Mouse (Mus musculus) cerebral cortex, adult 2 months (tissue): ENCODE results near the gene Resf1.

Experiments used
- WGBS: fragments of 180-500 bp; shearing (Covaris S2); methylation state at CpG from one replicate; pipeline ENCODE4 v1.1.7; 2018; 5-methylcytosine and 5-hydroxymethylcytosine counted together

Gene Resf1

DNA sequence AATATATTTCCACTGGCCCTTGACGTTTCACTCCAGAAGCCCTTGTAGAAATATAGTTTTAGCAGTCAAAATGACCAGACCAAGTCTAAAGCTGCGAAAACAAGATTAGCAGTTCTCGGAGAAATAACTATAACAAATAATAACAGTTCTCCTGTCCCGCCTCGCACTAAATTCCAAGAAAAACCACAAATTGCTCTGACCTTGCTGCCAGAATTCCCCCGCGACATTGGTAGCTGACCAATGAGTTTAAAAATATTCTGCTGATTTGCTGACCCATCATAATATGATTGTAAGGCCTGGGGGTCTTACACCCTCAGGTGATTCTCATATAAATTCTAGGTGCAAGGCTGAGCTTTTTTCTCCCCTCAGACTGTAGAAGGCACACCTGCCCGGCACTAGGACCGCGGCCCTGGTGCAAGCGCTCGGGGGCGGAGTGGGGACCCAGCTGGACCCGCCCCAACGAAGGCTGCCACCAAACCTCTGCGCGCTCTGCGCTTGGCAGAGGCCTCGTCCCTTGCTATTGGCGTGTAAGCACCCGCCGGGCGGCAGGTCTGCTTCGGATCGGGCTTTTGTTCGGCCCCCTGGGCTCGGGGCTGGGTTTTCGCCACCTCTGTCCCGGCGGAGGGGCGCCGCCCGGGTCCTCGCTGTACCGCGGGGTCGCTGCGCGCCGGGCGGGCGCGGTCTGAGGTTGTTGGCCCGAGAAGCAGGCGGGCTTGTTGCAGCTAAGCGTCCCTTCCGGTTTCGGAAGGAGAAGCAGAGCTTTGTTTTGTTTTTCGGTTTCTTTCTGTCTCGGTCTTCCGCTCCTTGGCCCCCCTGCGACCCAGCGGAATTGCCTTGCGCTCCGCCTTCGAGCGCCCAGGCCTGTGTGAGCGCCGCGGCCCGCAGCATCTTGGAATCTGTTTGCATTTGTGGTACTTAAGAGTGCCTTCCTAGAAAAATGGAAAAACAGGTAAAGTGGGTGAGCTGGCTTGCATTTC is at the start of gene Resf1:
Gene Resf1 (plus strand): TSS at position 459 of the 977 bp plus-strand sequence.
- 2% methylated on average over 61 of the region's 61 CpGs for WGBS

DNA sequence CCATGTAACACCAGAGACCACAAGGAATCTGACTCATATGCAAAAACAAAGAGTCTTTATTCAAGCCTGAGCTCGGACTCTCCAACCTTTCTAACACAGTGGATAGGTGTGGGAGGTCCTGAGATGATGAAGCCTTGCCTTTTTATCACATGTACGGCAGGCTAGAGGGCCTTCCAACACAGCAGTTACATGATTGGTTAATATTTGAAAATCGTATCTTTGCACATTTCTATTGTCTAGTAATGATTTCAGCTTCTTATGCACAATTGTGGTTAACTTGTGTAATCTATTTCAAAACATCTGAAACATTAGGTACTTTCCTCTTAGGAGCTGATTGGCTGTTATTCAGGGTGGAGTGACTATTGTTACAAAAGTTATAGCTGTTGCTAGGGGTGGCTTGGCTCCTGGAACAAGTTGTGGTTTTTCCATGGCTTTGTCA is 48.4 kb upstream of the Resf1 start:
- WGBS = 78% methylated on average over 3 of the region's 3 CpGs

DNA sequence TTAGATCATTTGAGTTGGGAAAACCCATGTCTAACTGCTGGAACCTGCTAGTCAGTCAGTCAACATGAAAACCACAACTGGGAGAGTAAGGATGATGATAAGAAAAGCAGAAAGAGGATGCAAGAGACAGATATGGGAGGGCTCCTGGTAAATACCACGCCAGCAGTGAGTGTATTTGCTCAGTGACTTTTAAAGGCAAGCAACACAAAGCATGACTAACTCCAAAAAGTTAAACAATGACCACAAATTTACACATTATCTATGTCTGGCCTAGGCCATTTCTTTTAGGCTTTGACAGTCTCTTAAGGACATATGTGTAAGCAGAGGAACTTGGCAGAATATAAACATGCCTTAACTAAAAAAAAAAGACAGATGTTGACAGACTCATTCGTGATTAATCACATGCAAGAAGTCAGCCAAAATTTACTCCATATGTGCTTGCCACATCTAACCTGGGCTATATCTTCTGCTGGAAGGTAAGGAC is 30.9 kb upstream of the Resf1 start:
- 83% methylated on average over 2 of the region's 2 CpGs for WGBS

DNA sequence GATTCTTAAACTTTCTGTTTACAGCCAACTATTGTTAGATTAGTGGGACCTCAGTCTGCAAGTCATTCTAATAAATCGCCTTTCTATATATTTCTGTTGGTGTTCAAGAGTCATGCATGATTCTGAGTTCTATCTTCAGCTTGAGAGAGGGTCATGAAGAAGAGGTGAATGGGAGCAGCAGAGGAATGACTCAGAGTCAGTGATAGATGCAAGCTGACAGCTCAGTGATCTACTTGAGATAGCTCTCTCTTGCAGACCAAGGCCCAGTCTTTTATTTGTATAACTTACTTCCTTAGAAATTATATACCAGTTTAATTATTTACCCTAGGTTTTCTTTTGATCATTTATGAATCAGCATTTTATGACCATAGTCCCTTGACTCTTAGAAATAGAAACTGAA is 30.3 kb upstream of the Resf1 start:
- WGBS = 92% methylated on average over 1 of the region's 1 CpGs

DNA sequence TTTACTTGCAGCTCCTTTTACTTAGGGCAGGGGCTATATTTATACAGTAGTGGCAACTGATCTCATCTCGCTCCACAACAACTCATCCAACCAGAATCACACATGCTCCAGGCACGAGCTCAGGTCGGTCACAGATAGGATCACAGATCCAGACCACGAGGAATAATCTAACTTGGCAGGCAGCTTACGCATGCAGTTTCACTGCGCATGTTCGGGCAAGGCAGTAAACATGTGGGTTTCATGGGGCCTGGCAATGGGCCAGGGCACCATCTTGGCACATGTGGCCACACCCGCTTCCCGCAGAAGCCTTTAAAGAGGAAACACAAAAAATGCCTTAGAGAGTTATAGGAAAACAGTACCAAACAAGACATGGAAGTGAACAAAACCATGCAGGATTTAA is 21.0 kb upstream of the Resf1 start:
- 85% methylated on average over 9 of the region's 9 CpGs for WGBS

DNA sequence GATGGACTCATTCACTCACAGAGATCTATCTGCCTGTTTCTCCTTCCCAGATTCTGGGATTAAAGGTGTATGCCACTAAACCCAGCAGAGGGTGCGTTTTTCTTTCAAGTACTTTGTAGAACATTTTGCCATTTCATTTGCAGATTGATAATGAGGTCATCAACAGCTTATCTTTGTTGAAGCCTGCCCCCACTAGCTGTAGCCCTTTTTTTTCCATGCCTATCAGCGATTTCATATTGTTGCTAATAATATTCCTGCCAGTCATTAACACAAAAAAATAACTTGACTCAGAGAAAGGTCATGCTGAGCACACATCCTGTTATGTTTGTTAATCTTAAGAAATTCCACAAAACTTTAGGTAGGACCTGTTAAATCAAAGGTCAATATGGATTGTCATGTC is 2.1 kb upstream of the Resf1 start:
- WGBS = 84% methylated on average over 2 of the region's 2 CpGs

DNA sequence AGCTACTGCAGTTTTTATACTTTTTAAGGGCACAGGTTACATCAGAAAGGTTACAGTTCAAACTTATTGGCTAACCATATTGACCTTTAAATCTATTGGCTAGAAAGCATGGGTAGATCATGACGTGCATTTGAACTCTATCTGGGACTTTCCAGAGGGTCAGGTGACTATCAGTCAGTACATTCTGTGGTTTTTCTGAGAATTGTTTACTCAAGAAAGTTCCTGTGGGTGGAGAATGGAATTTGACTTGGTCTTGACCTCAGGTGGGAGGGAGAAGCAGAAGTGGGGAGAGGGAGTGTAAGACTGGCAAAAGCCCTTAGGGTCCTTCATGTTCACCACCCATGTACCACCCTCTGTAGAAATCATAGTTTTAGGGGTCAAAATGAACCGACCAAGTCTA is 1.4 kb upstream of the Resf1 start:
- WGBS = 72% methylated on average over 2 of the region's 2 CpGs

DNA sequence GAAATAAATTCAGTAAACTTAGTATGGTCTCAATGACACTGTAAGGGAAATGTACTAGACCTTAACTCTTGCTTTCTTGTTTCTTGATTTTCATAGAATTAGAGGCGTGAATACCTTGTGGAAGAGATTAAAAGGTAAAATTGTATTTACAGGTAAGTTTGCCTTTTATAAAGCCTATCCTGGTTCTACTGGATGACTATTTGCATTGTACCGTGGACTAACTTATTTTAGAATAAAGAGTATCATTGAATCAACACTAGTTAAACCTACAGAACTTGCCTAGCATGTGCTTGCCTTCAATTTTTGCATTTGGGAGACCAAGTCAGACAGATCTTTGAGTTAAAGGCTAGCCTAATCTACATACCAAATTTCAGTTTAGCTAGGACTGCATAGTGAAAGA is 1.0 kb downstream of the Resf1 start:
- 50% methylated on average over 2 of the region's 2 CpGs for WGBS

DNA sequence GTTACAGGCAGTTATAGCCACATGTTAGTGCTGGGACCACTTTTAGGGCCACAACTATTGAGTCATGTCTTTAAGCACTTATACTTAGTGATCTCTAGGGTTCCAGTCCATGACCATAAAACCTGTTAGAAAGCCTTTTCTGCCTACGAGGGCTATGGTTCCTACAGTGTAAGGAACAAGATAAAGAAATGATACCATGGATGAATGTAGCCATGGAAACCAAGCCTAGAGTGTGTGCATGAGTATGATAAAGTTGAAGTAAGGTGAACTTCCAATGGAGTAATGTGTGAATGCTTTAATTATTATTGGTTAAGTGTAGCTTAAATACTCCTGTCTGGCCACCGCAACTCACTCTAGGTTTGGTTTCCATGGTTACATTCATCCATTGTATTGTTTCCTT is 1.8 kb downstream of the Resf1 start:
- 74% methylated on average over 2 of the region's 2 CpGs for WGBS

DNA sequence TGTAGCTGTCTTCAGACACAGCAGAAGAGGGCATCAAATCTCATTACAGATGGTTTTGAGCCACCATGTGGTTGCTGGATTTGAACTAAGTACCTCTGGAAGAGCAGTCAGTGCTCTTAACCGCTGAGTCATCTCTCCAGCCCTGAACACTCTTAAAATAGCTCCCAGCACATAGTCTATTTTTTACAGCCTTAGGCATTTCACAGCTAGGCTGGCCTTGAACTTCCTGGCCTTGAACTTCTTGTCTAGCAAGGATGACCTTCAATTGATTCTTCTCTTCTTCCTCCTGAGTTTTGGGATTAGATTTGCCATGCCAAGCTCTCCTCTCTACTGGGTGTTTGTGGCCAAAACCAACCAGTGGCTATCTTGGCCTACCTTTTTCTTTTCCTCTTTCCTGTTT is 2.6 kb downstream of the Resf1 start:
- 69% methylated on average over 1 of the region's 1 CpGs for WGBS

DNA sequence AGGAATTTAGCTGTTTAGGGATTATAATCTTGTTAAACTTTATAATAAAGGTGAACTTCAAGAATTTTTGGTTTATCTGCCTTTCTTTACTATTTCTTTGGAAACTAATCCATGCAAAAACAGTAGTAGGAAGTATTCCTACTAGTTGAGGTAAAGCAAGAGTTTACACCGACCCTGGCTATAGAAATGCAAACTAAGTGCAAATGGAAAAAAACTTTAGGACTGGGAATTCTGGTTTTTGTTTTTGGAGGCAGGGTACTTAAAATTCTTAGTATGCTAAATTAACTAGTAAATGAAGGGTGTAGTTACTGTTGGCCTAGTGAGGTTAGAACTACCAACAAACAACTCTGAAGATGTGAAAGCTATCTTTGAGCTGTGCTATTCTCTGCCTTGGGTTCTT is 3.0 kb downstream of the Resf1 start:
- WGBS = 60% methylated on average over 1 of the region's 1 CpGs

DNA sequence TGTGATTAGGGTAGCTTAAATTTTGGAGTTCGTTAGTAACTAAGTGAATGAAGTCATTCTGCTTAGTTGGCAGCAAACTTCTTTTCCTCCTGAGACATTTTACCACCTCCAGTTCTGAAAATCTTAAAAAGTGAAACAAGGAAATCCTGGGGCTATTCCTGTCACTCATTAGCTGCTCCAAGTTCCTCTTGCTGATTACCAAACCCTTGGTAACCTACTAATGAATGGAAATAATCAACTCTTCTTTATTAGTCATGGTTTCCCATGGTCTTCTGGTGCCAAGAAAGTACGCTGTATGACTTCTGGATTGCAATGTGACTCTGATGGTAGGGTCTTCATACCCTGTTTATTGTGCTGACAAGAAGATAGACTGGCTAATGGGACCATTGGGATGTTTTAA is 5.7 kb downstream of the Resf1 start:
- 53% methylated on average over 2 of the region's 2 CpGs for WGBS

DNA sequence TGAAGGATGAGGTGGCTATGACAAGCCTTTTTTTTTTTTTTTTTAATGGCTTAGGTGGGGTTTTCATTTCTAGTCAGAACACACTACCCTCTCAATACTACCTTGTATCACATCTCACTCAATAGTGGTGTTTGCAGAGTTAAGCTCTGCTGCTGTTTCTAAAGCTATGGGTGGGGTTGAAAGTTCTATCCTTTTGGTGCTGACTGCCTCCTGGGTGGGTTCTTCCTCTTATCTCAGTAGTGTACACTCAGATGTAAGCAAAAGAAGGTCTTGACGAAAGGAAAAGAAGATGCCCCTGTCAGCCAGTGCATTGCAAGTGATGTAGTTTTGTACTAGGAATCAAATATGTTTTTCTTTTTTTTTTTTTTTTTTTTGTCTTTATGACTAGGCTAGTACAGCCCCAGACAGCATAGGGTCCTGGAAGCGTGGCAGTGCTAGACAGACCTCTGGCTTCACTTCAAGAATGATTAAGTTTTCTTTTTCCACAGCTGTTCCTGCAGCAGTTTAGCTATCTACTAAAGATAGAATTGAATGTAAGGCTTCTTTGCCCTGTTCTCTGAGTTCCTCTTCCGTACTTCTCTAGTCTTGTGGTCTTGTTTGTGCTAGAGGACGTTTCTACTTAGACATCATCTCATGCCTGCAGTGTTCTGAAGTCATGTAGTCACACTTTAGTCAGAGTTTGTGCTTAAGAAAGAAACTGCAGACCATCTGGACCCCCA is 14.5 kb downstream of the Resf1 start:
- 79% methylated on average over 4 of the region's 4 CpGs for WGBS

DNA sequence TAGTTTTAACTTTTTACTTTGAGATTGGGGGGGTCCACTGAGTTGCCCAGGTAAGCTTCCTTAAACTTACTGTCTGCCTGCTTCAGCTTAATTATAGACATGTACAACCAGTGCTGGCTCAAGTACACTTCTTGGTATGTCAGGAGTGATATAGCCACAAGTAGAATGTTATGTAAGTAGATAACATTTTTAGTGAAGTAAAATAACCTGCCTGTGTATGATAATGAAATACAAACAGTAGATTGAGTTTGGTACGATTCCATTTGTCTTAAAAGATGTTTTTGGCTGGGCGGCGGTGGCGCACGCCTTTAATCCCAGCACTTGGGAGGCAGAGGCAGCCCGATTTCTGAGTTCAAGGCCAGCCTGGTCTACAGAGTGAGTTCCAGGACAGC is 15.0 kb downstream of the Resf1 start:
- WGBS = 98% methylated on average over 6 of the region's 6 CpGs

DNA sequence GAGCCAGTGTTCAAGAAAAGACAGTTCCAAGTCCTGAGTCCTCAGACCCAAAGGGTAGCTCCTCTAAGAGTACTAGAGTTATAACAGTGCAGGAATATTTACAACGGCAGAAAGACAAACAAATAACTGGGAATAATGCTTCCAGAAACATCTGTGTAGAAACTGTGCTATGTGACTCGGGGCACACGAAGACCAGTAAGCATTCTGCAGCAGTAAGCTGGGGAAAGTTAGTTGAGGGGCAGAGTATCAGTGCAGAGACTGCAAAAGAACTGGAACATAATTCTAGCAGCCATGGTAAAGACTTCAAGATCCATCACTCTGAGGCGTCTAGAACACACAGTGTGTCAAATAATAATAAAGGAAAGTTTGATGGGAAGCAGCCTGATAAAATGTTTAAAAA is 19.9 kb downstream of the Resf1 start:
- 86% methylated on average over 4 of the region's 4 CpGs for WGBS

DNA sequence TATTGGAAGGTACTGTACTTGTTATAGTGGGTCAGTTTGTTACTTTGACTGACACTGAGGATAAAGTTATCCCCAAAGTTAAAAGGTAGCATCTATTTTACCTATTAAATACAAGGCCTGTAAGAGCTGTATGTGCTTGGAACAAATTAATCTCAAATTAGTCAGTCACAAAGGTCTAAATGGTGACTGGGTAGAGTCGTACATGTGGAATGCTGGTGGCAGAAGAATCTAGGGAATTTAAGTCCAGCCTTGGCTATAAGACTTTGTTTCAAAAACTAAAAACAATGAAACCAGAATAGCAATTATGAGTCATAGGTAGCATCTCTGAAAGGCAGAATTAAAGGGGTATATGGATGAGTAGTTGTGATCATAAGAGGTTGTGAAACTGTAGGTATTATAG is 21.1 kb downstream of the Resf1 start:
- WGBS = 73% methylated on average over 1 of the region's 1 CpGs

DNA sequence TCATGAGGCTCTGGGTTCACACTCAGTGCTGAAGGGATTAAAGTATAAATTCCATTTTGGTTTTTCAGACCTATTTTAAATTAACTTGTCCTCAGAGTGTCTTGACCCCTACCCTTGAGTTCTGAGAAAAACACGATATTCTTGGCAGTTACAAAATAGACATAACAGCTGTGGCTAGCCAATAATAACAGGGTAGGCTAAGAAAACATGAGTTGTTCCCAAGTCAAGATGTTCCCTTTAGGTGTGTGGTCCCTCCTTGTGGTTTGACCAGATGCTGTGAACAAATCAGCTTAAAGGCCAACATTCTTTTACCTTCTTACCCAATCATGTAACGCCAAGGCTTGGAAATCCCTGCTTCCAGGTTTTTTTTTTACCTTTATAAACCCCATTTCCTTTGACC is 23.8 kb downstream of the Resf1 start:
- WGBS = 80% methylated on average over 2 of the region's 2 CpGs

DNA sequence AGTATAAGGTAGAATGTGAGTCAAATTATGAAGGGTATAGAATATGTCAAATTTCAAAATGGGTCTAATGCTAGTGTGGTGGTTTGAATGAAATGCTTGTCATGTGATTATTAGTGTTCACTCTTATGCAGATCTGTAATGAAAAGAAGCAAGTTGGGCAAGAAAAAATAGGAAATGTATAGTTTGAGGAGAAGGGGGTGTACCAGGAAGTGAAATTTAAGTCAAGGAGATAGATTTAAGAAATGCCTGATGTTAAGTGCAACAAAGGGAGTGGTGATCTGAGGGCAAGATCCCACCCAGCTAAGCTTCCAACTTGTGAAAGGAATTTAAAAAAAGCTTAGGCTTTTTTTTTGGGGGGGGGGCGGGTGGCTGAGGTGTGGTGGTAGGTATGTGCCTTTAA is 29.4 kb downstream of the Resf1 start:
- WGBS = 100% methylated on average over 1 of the region's 1 CpGs

DNA sequence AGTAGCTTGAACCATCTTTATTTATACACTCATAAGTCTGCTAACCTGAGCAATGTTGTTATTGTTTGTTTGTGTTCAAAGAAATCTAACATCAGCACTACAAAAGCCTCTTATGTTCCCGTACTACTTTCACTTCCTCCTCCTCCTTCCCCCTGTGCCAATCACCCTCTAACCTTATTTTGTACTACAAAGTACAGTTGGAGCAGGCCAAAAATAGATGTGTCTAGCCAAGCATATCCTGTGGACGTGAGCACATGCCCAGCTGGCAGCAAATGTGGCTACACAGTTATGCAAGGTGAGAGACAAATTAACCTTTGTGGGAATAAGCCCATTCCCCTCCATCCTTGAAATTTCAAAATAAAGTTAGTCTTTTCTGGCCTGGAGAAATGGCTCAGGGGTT is 34.6 kb downstream of the Resf1 start:
- WGBS = 34% methylated on average over 2 of the region's 2 CpGs

DNA sequence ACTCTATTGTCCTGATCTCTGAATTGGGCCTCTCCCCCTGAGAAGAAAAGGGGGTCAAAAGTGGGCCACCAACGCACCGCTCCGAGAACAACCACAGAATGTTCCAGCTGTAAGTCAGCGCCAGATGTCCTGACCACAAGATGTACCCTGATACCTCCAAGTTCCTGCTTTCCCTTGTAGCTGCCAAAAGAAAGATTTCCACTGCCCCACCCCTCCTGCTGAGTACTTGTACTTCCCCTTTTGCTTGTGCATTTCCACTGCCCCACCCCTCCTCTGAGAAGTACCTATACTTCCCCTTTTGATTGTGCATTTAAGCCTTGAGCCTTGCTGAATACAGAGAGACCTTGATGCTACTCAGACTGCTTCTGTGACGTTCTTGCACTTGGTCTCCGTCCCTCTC is 39.0 kb downstream of the Resf1 start:
- 93% methylated on average over 6 of the region's 6 CpGs for WGBS

DNA sequence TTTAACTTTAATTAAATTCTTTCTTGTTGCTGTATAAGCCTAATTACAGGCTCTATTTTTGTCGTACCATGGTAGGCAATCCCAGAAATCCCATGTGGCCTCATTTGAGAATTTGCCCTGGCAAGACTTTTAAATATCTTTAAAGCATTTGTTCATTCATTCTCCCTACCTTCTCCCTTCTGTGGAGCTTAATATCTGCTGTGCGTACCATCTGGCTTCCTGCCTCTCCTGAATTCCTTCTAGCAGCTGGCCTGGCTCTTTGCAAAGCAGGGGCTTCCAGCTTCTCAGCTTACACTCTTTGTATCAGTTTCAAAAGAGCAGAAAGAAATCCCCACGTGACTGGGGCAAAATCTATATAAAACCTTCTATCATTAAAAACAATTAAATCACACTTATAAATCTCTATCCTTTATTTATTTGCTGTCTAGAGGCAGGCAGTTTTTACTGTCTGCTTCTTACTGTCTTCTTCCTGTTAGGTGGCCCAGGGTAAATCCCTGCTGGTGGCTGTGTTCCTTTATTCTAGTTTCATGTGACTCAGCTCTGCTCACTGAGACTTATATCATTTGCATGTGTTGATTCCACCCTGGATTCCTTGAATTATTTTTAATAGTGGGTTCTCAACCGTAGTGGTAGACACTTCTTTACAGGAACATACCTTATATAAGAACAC is 45.7 kb downstream of the Resf1 start:
- 36% methylated on average over 4 of the region's 4 CpGs for WGBS

DNA sequence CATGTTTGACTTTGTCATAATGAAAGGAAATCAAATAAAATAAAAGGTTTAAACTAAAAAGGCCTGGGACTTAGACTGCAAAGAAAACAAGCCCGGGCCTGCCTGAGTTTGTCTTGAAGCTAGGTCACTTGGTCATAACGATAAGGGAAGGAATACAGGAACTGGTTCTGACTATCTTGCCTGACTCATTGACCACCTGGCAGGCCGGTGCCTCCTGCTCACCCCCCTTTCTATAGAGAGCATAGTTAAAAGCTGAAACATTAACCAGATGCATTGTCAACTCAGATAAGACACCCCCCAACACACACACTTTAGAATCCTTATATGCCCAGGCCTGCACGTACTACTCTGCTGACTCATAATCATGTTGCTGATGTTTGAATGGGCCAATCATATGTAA is 46.6 kb downstream of the Resf1 start:
- 90% methylated on average over 4 of the region's 4 CpGs for WGBS
